Mouse (Mus musculus): ENCODE data around the gene Vav1.

GRCm38 (mm10) chr17:57251431-57251830, 27.5 kb upstream of the Vav1 start:
- no peak for TF ChIP-seq EP300 (IDR thresholded peaks at IDR 0.05; ENCODE audit: low read depth)
- no peak for TF ChIP-seq CTCF (IDR thresholded peaks at IDR 0.05; ENCODE audit: low read depth)
